Mouse (Mus musculus) heart, embryonic 14.5 days (tissue): ENCODE data around the gene B3gnt9. TPM values are rescaled to one million over a fixed set of nuclear protein-coding genes. Genes with fewer than 3 reads are reported as not detected.

ENCODE experiments used
- ATAC-seq: fragments of 200-750 bp; cut with Nextera tagmentation; 2 replicates; pipeline ENCODE4 v1.8.0; 2017; ENCODE audit warnings: low read depth, moderate TSS enrichment; ENCODE audit not compliant: insufficient number of reproducible peaks, insufficient read depth, low FRiP score
- H3K27ac ChIP-seq, 2 experiments: fragments of 200-500 bp in 1 of 2; fragments of 300-500 bp in 1 of 2; sonication (generic) in 1 of 2; replicated peaks in 1 of 2; 2 replicates each; pipeline ENCODE4 v1.5.1; 2012 to 2014; ENCODE audit warnings: low read depth in 2 of 2, low read length in 2 of 2, control low read depth in 1 of 2, mild to moderate bottlenecking in 1 of 2, mixed read lengths in 1 of 2; ENCODE audit not compliant: control insufficient read depth in 1 of 2, insufficient read depth in 1 of 2
- H3K27me3 ChIP-seq: fragments of 300-500 bp; sonication (generic); 2 replicates; pipeline ENCODE4 v1.6.1; 2014; ENCODE audit warnings: mild to moderate bottlenecking, low read length, control low read depth; ENCODE audit not compliant: control insufficient read depth, insufficient read depth
- H3K36me3 ChIP-seq: fragments of 300-500 bp; sonication (generic); 2 replicates; pipeline ENCODE4 v1.6.1; 2014; ENCODE audit warnings: mild to moderate bottlenecking, control low read depth, low read length, mixed read lengths; ENCODE audit not compliant: control insufficient read depth, insufficient read depth
- H3K4me1 ChIP-seq, 2 experiments: fragments of 200-500 bp in 1 of 2; fragments of 300-500 bp in 1 of 2; sonication (generic) in 1 of 2; 2 replicates each; pipeline ENCODE4 v1.6.1; 2012 to 2014; ENCODE audit warnings: low read length in 2 of 2, control low read depth in 1 of 2, mixed read lengths in 1 of 2; ENCODE audit not compliant: control insufficient read depth in 2 of 2, insufficient read depth in 2 of 2
- H3K4me2 ChIP-seq: fragments of 300-500 bp; sonication (generic); 2 replicates; pipeline ENCODE4 v1.6.1; 2014; ENCODE audit warnings: mild to moderate bottlenecking, low read length
- H3K4me3 ChIP-seq, 2 experiments: fragments of 200-500 bp in 1 of 2; fragments of 300-500 bp in 1 of 2; sonication (generic) in 1 of 2; 2 replicates each; pipeline ENCODE4 v1.5.1; 2012 to 2014; ENCODE audit warnings: low read length in 2 of 2, mild to moderate bottlenecking in 2 of 2, control low read depth in 1 of 2, low read depth in 1 of 2, moderate library complexity in 1 of 2; ENCODE audit not compliant: control insufficient read depth in 1 of 2, insufficient read depth in 1 of 2
- H3K9ac ChIP-seq: fragments of 300-500 bp; sonication (generic); 2 replicates; pipeline ENCODE4 v1.6.1; 2014; ENCODE audit warnings: mild to moderate bottlenecking, low read length
- H3K9me3 ChIP-seq: fragments of 300-500 bp; sonication (generic); 2 replicates; pipeline ENCODE4 v1.6.1; 2016; ENCODE audit warnings: low read length, control low read depth; ENCODE audit not compliant: control insufficient read depth
- WGBS: fragments of 180-500 bp; shearing (Covaris S2); extraction: QIAGEN DNeasy Blood & Tissue Kit; methylation state at CpG from one replicate; pipeline ENCODE4 v1.1.7; 2014; 5-methylcytosine and 5-hydroxymethylcytosine counted together
- polyA plus RNA-seq: library from polyadenylated mRNA; unstranded; fragments of >200 nt; fragmentation: Nextera tagmentation; extraction: Ambion mirVana; gene quantifications from 2 replicates; pipeline ENCODE4 v1.2.1, GENCODE M21; 2014

B3gnt9 gene
- polyA plus RNA-seq, 1 experiment from 2014 or later: 15.0 TPM

GRCm38 (mm10) chr8:105224413-105225271 lies 30.3 kb downstream of the B3gnt9 start, which contains the start of gene D230025D16Rik:
D230025D16Rik (plus strand) TSS chr8:105225145.
- peaks cover 0 to 18% of the 10 kb centered on the region in 2 experiments; a peak in 3 of 4 replicates for H3K4me1 ChIP-seq
- H3K4me2 ChIP-seq: peak within 1 kb of the TSS; percentile 74
- no peaks in the 10 kb centered on the region for H3K27me3 ChIP-seq
- peak within 1 kb of the TSS; percentile 87 to 91 for H3K4me3 ChIP-seq
- H3K36me3 ChIP-seq: no peaks in the 10 kb centered on the region
- WGBS: 3% methylated on average over 34 of the region's 34 CpGs
- no peaks in the 10 kb centered on the region for H3K9me3 ChIP-seq
- peak within 1 kb of the TSS; percentile 93 to 94 for H3K27ac ChIP-seq
- H3K9ac ChIP-seq: peak within 1 kb of the TSS; percentile 94
- ATAC-seq: peak; percentile 93

- Histone ChIP-seq H3K27me3 (no peaks in the 10 kb centered on the region), H3K9ac (peak overlapping the region; percentile 94; the same call in 1 of the 2 replicates), H3K9me3 (no peaks in the 10 kb centered on the region), H3K27ac (peak overlapping the region in 1 of 2 experiments; percentile 93; a peak in 1 of 4 replicates), H3K36me3 (no peaks in the 10 kb centered on the region), H3K4me3 (no peak overlapping the region), H3K4me2 (peak overlapping the region; percentile 74), H3K4me1 (peaks cover 0 to 18% of the 10 kb centered on the region in 2 experiments; a peak in 3 of 4 replicates)
- 68% methylated on average over 7 of the region's 7 CpGs for WGBS
- ATAC-seq: no peak
Measured at GRCm38 (mm10) chr8:105223850-105224249, 31.1 kb downstream of the B3gnt9 start.

- ATAC-seq: no peak
- Histone ChIP-seq H3K4me1 (no peaks in the 10 kb centered on the region), H3K4me2 (no peak overlapping the region), H3K27ac (no peak overlapping the region), H3K9me3 (no peaks in the 10 kb centered on the region), H3K4me3 (no peak overlapping the region), H3K36me3 (peaks cover 28% of the 10 kb centered on the region), H3K9ac (no peak overlapping the region), H3K27me3 (no peaks in the 10 kb centered on the region)
- 77% methylated on average over 5 of the region's 5 CpGs for WGBS
Measured at GRCm38 (mm10) chr8:105217926-105218522, 36.9 kb downstream of the B3gnt9 start.

GRCm38 (mm10) chr8:105214104-105214503 lies 40.8 kb downstream of the B3gnt9 start:
- H3K27ac ChIP-seq: no peak overlapping the region
- peaks cover 31% of the 10 kb centered on the region for H3K36me3 ChIP-seq
- no peak overlapping the region for H3K4me3 ChIP-seq
- no peaks in the 10 kb centered on the region for H3K27me3 ChIP-seq
- peaks cover 0 to 3% of the 10 kb centered on the region in 2 experiments; a peak in 1 of 4 replicates for H3K4me1 ChIP-seq
- WGBS: 87% methylated on average over 5 of the region's 5 CpGs
- ATAC-seq: no peak
- H3K4me2 ChIP-seq: no peak overlapping the region
- H3K9me3 ChIP-seq: no peaks in the 10 kb centered on the region
- no peak overlapping the region for H3K9ac ChIP-seq

GRCm38 (mm10) chr8:105209153-105210110 lies 45.5 kb downstream of the B3gnt9 start:
- Histone ChIP-seq H3K4me3 (no peak overlapping the region), H3K4me2 (no peak overlapping the region), H3K27ac (peak overlapping the region in 1 of 2 experiments; percentile 53; a peak in 1 of 4 replicates), H3K27me3 (no peaks in the 10 kb centered on the region), H3K4me1 (peaks cover 0 to 5% of the 10 kb centered on the region in 2 experiments; a peak in 1 of 4 replicates), H3K9ac (no peak overlapping the region), H3K36me3 (peaks cover 19% of the 10 kb centered on the region), H3K9me3 (no peaks in the 10 kb centered on the region)
- WGBS: 32% methylated on average over 1 of the region's 1 CpGs
- no peak for ATAC-seq

- H3K36me3 ChIP-seq: peaks cover 28% of the 10 kb centered on the region
- no peak overlapping the region for H3K4me2 ChIP-seq
Measured at GRCm38 (mm10) chr8:105207675-105208273, 47.2 kb downstream of the B3gnt9 start.

More at GRCm38 (mm10) chr8:105207675-105208273, 47.2 kb downstream of the B3gnt9 start:
- H3K4me3 ChIP-seq: no peak overlapping the region
- no peak overlapping the region for H3K9ac ChIP-seq
- H3K9me3 ChIP-seq: no peaks in the 10 kb centered on the region
- H3K4me1 ChIP-seq: peaks cover 0 to 5% of the 10 kb centered on the region in 2 experiments; a peak in 1 of 4 replicates
- H3K27ac ChIP-seq: no peak overlapping the region
- no peak for ATAC-seq
- WGBS: 89% methylated on average over 2 of the region's 2 CpGs
- H3K27me3 ChIP-seq: no peaks in the 10 kb centered on the region
